Mouse (Mus musculus) left cerebral cortex, adult 9 months (tissue): ENCODE data around the gene Farp1.
"Not testable (repeated sequence)": the region's sequence is repeated elsewhere in the genome, so short reads cannot be mapped to it uniquely, and the experiment has no call there.

ENCODE experiments used
- DNase-seq, 2 experiments: peaks; one replicate each; pipeline ENCODE4 v3.0.0; 2022; ENCODE audit warnings: low spot score in 2 of 2

Farp1 gene

DNA sequence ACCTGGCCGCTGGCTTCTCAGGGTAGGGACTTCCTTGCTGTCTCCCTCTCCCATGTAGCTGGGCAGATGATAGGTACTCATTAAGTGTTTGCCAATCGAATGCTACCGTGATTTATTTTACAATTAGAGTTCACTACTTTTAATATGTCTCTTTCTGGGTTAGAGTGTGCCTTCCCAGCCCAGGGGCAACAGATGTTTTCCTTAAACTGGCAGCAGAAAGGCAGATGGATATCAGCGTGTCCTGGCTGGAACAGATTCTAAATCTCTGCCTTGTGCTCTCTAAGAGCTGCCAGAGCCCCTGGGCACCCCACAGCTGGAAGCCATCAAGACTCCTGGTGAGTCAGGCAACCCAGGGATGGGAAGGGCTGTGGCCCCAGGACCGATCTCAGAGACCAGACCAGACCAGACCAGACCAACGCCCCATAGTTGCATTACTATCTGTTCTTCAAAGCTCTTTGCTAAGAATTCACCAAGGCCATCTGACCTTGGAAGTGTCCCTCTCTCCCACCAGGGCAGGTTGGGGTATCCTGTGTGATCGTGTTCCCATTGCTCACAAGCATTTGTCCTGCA lies 69.8 kb downstream of the Farp1 start:
- DNase-seq, result no peak

DNA sequence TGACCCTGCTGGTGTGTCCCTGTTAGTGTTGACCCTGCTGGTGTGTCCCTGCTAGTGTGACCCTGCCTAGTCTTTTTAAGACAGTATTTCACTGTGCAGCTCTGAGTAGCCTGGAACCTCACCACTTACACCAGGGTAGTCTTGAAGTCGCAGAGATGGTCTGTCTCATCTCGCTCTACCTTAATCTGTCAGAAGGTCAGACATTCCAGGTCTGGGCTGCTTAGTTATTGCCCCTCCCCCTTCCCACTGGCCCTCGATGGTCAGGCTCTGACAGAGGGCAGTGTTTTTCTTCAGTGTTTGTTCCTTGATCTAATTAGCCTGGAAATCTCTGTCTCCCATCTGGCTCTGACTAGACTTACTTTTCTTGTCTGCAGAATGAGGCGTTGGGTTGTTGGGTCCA lies 71.9 kb downstream of the Farp1 start:
- DNase-seq, result no peak

DNA sequence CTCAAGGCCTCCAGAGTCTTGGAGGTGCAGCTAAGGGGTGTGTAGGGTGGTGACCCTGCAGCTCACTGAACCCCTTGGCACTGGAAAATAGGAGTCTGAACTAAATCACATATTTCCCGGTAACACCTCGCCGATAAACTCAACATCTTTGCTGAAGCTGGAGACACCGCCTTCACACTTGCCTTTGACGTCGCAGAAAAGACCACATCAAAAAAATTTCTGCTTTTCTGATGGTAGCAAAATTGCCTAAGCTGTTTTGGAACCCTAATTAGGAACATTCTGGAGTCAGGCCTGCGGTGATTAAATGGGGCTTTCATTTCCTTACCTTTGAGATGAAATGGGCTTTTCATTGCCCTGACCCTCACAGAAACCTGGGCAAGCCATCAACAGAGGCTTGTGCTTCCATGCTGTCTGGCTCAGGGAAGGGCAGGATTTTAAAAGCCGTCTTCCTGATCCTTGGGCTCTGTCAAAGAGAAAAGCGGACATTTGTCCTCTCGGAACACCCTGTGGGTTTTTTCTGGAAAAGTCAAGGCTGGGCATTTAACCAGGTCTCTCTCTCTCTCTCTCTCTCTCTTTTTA lies 72.8 kb downstream of the Farp1 start:
- peak in 1 of 2 experiments; percentile 30 for DNase-seq

DNA sequence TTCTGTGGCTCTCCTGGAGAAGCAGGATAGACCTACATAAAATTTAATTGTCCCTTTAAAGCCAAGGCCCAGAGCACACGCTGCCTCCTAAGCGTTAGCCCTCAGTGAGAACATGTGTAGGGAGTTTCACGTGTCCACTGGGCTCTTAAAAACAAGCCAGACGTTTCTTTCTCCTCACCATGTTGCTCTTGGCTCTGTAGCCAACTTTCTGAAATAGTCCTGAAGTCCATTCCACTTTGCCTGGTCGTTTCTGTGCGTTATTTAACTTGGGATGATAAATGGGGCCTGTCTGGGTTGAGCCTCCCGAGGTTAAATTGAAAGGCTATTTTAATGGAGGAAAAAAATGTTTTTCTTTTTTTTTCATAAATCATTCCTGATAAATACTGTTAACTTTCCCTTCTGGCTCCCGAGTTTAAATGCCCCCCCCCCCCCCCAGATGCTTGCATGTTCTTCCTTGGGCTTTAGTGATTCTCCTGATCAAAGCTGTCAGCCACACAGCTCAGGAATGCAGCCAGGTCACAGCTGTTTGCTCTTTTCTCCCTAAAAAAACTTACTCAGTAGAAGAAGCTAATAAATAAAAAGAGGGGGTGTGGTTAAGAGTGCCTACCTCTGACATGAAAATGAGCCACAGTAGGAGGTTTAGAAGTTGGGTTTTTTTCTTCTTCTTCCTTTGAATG lies 73.6 kb downstream of the Farp1 start:
- no peak for DNase-seq

DNA sequence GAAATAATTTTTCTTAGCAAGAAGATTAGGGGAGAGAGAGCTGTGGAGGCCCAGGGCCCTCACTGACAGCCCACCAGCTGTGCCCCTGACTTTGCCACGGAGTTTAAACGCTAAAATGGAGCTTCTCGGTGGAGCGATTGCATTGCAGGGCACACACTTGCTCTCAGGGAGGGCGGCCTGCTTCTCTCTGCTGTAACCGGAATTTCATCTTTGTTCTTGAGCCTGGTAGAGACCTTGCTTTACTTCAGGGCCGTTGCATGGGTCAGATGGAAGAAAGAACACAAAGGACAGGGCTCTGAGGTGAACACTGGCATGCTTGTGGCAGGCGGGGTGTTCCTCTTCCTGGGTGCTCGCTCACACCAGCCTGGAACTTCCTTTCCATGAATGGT lies 74.1 kb downstream of the Farp1 start:
- no peak for DNase-seq

DNA sequence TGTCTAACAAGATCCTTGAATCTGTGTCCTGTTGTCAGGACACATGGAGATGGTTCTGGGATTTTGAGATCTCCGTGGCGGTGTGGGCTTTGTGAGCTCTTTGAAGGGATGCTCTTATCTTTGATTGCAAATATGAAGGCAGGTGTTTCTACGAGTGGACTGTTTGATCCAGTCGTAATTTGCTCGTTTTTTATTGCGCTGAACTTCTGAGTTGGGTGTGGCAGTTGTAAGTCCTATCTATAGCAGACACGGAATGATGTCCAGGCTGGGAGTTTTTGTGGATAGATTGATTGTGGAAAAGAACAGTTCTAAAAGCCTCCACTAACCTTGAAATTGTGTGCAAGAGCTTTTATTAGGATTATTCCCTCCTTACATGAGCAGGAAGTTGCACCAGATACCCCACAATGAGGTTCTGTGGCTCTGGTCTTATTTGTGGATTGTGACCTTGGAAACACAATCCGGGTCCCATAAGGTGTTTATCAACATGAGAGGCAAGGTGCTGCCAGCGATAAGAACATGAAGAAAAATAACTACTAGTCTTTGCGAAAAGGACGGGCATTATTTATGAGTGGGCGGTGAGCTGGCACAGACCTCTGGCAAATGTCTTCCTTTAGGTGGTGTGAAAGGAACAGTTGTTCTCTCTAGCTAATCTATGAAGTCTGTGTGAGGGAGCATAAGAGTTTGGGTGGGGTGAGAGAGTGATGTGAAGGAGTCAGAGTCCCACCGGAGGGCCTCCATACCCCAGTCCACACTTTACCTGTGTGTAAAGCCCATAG lies 75.7 kb downstream of the Farp1 start:
- no peak for DNase-seq

DNA sequence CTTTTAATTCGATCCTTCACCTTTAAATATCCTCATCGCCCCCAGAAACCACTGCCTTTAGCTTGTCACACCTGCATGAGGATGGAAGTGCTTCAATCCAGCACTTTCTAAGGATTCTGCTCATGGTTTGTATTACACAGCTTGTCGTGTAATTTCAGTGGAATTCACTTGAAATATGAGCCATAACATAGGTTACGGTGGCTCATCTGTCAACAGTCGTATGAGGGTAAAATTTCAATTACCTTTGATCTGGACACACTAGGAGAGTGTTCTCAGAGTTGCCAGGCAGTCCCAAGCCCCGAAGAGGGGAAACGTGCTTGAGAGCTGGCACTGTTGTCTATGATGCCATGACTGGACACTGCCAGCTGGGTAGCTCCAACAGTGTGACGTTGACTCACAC lies 77.1 kb downstream of the Farp1 start:
- DNase-seq, result no peak

DNA sequence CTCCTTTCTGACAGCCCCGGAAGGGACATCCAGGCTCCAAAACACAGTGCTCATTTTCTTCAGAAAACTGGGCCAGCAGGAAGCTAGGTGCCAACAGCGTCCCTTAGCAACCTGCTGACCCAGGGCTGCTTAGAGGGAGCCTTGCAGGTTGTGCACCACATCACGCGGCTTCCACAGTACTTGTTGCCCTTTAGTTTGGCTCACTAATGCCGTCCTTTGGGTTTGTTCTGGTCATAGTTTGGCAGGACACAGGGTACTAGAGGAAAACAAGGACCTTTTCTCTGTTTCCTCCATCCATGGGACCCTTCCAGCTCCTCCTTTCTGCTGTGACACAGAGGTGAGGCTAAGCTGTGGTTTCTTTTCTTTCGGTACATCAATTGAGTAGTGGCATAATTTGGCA lies 78.8 kb downstream of the Farp1 start:
- DNase-seq, result peak; percentile 59 to 63

DNA sequence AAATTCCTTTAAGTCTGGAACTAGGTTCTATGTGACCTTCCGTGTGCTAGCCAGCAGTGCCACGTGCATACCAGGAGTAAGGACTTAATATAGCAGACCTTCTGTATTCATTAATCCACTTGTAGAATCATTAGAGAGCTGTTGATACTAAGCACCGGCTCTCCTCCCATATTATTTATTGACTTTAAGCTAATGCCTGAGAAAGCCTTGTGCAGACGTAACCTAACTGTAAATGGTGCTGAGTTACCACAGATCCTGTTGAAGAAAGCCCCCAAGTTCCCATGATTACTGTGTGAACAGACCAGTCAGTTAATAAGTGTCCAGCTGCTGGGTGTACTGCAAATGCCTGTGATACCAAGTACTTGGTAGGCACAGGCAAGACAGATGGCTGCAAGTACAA lies 81.7 kb downstream of the Farp1 start:
- DNase-seq, result no peak

DNA sequence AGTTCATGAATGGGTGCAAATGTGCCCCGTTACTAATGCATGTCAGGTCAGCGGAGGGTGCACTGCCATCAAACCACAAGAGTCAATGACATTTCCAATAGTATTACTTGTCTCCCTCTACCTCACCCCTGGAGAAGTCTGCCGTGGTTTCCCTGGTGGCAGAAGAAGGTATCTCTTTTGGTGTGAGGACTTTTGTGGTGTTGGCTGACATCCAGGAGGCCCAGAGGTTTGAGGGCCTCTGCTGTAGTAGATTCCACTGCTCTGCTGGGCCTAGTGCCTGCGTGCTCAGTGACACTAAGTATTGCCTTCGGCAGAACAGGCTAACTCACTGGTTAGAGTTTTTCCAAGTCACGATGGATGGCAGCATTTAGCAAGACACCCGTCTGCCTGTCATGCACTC lies 83.9 kb downstream of the Farp1 start:
- DNase-seq, result no peak

DNA sequence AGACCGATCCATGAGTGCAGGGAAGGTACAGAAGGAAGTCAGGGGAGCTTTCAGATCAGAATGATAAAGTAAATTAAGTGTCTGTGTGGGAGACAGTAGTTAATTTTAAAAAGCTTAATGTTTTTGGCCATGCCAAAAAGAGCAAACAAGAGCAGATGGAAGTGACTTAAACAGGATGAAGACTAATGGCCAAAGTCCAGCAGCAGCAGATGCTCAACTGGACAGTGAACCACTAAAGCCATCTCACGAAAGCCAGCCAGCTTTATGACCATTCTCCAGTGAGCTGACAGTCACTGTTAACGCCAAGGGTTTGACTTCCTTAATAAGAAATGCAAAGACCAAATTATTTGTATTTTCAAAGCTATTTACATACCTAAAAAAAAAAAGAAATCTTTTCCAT lies 86.7 kb downstream of the Farp1 start:
- no peak for DNase-seq

DNA sequence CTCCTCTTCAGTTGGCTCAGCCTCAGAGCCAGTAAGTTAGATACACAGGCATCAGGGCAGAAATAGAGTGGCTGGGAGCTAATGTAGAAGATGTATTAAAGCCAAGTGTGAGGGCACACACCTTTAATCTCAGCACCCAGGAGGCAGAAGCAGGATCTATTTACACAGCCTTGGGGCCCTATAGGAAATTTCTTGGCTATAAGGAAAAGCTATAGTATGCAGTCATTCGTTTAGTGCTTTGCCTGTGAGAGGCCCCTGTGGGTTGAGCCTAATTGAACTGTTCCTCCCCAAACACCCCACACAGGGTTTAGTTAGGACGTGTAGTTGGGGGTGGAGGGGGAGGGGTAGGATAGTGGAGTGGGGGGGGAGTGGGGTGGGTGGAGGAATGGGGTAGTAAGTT lies 87.9 kb downstream of the Farp1 start:
- no peak for DNase-seq

DNA sequence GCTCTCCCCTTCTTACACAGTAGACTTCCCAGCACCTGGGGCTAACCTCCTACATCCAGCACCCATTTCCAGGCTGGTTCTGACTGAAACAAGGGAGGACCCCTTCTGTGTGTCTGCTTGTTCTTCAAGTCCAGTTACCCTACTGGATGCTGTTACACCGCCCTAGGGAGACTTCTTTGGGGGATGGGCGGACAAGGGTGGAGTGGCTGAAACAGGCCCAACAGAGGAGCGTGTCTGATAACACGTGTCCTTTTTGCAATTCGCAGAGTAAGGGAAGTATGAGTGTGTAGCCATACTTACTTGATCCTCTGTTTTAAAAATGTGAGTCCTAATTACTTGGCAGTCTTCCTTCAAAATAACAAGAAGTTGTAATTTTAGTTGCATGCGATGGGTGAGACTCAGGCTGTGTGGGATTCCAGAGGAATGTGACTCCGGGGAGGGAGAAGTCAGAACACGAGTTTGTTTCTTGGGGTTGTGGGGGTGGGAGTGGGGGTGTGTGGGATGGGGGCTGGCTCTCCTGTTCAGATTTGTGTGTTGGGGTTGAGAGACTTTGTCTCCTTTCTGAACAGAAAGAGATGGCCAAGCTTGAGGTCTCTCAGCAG lies 89.5 kb downstream of the Farp1 start:
- no peak for DNase-seq

DNA sequence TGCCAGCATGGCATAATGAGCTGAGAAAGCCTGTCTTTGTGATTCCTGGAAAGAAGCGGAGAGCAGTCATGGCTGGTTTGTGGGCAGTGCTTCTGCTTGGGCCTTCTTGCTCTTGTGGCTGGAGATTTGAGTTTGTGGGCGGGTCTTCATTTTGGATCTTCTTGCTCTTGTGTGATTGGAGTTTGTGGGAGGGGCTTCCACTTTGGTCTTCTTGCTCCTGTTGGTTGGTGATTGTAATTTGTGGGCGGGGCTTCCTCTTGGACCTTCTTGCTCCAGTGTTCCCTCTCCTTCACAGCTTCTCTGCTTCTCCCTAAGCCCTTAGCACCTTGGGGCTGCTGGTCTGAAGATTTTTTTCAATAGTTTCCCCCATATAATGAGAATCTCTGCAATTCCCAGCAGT lies 90.7 kb downstream of the Farp1 start:
- no peak for DNase-seq

DNA sequence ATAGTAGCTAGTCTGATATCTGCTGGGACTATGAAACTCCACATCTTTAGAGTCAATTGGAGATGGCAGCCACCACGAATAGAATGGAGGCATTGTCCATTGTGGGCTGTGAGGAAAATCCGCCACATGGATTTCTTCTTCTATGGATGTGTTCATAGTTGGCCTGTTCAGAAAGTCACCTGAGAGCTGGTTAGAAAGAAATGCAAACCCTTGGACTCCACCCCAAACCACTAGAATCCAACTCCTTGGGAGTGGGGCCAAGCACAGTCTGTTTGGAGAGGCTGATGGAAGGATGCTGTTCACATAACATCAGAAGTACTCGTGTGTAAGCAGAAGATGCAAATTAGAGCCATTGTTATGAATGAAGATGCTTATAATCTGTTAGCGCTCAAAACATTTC lies 91.3 kb downstream of the Farp1 start:
- DNase-seq, result no peak

DNA sequence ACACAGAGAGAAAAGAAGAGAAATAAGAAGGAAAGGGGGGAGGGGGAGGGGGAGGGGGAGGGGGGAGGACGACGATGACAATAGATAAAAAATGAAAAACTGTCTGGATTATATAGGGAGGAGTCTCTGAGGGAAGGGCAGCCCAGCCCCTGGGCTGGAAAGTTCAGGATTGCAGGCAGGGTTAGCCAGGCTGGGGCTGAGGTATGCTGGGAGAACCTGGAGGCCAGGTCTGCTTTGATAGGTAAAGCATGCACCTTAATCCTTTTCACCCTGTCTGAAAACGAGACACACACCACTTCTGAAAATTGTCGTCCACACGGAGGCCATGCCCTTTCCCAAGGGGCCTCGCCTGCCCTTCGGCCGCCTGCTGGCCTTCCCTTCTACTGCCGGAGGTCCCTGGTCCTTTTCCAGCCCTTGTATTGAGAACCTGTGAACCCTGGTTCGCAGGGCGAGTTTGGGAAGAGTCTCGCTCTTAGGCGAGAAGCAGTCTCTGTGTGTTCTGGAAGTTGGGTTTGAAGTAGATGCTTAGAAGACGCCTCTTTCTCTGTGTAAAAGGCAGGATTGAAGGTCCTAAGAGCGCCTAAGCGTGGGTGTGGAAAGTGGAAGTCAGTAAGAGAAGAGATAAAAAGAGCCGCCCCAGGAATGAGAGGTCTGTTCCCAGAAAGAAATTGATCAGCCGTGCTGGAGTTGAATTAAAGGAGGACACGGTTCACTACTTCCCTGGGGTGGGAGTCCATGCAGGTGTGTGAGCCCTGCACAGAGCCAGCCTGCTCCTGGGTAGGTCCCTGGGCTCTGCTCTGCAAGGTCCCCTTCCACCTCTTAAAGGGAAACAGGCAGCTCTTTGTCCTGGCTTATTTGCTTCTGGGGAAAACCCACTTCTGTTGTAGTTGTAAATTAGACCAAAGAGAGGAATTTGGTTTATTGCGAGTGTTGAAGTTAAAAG lies 94.1 kb downstream of the Farp1 start:
- no peak for DNase-seq

DNA sequence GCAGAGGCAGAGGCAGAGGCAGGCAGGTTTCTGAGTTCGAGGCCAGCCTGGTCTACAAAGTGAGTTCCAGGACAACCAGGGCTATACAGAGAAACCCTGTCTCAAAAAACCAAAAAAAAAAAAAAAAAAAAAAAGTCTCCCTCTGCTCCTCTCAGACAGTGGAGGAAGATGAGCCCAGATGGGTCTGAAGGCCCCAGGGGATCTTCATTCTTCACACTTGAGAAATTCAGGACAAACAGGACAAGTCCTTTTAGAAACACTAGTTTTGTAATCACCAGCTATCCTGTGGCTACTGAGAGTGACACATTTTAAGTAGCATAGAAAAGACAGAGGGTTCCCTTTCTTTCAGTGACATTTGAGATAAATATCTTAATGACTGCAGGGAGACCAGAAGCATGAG lies 95.4 kb downstream of the Farp1 start:
- DNase-seq, result not testable (repeated sequence)

DNA sequence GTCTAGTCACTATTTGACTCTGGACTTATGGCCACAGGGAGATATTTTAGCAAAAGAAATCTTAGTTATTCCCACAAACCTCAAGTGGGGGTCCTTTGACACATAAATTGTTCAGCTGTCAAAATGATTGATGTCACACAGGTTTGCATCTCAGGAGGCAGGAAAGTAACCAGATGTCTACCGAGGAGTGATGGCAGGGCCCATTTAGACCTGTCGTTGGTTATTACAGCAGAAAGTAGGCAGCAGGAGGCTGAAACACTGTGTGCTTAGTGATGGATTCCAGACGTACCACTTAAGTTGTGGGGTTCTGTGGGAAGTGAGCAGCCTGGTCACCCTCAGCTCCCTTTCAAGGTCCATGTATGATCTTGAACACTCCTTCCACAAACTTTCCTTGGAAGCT lies 99.4 kb downstream of the Farp1 start:
- no peak for DNase-seq

DNA sequence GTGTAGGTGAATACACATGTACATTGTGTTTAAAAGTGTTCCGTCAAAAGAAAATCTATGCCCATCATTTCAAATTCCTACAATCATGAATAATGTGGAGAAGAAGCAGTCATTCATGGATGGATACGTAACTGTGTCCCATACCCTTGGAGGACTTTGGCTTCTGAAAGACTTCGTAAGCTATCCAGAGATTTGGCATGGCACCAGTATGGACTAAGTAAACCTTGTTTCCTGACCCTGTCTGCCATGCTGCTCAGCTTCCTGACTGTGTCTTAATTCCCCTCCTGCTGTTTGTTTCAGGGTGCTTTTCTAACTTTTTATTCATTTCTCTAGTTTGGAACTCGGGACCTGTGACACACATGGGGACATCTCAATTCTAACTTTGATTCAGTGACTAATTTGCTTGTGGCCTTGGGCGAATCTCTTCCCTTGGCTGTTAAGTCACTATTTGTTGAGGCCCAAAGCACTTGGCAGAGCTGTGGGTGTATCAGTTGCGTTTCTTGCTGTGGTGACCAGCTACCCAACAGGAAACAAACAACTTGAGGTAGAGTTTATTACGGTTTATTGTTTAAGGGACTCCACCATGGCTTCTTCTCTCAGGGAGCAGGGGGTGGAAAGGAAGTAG lies 108.9 kb downstream of the Farp1 start:
- DNase-seq, result no peak

DNA sequence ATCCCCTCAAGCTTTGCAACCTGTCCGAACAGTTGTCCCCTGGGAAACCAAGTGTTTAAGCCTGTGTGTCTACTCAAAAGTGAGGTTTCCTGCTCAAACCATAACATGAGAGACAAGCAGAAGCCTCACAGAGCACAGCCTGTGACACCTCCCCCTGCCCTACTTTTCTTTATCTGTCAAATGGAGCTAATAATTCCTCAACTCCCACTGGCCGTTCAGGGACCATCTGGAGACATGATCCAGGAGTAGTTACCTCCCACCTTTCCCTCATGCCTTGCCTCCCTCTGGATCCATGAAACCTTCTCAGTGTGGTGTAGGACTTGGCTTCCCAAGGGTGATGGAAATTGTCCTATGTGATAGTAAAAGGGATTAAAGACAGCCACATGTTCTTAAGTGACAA lies 109.5 kb downstream of the Farp1 start:
- no peak for DNase-seq

DNA sequence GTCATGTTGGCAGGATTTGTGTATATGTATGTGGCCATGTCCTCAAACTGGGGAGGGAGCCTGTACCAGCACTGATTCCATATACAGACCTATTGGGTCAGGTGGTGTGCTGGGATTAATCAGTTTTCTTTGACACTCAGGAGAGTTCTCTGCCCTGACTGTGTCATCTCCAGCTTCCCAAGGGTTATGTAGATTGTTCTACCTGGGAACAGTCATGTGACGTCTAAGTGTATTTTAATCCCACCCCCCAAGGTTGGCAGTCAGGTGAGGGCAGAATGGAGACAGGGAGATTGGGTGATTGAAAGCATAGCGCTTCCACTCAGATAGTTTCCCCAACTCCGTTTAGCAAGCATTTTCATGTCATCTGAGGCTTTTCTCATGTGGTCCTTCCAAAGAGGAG lies 110.3 kb downstream of the Farp1 start:
- no peak for DNase-seq
